Mouse (Mus musculus) telencephalon, adult 2 months (tissue): ENCODE measurements around the gene Mlec.
"Not testable (repeated sequence)": the region's sequence is repeated elsewhere in the genome, so short reads cannot be mapped to it uniquely, and the experiment has no call there.

ENCODE experiments used
- DNase-seq: peaks from one replicate; pipeline ENCODE4 v3.0.0-alpha.2; 2011; ENCODE audit warnings: low read depth, low spot score

The Mlec gene

DNA sequence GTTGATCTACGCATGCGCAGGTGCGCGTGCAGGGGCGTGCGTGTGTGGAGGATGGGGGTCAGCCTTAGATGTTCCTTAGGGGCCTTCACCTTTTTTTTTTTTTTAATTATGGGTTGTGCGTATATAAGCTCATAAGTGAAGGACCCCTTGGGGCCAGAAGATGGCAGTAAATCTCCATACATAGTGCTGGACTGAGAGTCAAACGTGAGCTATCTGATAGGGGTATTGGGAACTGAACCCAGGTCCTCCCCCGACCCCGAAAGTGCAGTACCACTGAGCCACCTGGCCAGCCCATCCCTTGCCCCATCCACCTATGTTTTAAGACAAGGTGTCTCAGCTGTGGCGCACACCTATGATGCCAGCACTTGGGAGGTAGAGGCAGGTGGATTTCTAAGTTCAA is 21.6 kb upstream of the Mlec start:
- no peak for DNase-seq

DNA sequence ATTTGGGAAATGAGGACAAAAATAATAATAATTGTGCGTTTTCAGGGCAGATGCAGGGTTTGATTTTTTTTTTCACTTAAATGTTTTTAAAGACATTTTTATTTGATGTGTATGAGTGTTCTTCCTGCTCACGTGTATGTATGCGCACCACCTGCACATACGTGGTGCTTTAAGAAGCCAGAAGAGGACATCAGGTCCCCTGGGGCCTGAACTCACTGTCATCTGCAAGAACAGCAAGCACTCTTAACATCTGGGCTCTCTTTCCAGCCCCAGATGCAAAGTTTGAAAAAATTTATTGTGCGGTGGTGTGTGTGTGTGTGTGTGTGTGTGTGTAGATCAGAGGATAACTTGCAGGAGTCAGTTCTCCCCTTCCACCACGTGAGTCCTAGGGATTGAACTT is 19.9 kb upstream of the Mlec start:
- DNase-seq, result no peak

DNA sequence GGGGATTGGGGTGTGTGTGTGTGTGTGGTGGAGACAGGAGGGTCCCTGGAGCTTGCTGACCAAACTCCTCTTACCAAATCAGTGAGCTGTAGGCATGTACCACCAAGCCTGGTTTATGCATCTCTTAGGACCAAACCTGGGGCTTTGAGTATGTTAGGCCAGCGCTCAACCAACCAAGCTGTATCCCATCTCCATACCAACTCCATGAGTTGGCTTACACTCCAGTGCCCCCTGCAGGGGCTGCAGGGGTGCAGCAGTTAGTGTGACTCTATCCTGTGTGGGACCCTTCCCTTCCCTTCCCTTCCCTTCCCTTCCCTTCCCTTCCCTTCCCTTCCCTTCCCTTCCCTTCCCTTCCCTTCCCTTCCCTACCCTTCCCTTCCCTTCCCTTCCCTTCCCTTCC is 16.6 kb upstream of the Mlec start:
- DNase-seq, result no peak

DNA sequence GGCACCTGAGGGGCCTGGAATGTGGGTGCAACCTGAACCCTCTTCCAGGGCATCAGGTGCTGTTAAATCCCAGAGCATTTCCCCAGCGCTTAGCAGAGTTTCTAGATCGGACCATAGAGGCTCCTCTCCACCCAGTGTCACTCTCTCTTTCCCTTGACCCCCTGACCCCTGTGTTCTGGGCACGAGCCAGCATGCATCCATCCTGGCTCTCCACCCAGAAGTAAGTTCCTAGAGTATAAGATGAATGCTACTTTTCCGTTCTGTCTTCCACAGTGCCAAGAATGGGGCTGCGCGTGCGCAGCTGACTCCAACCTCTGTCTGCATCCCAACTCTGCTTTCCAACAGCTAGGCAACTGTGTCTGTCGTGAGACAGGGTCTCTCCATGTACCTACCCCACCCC is 12.2 kb upstream of the Mlec start:
- DNase-seq, result no peak

DNA sequence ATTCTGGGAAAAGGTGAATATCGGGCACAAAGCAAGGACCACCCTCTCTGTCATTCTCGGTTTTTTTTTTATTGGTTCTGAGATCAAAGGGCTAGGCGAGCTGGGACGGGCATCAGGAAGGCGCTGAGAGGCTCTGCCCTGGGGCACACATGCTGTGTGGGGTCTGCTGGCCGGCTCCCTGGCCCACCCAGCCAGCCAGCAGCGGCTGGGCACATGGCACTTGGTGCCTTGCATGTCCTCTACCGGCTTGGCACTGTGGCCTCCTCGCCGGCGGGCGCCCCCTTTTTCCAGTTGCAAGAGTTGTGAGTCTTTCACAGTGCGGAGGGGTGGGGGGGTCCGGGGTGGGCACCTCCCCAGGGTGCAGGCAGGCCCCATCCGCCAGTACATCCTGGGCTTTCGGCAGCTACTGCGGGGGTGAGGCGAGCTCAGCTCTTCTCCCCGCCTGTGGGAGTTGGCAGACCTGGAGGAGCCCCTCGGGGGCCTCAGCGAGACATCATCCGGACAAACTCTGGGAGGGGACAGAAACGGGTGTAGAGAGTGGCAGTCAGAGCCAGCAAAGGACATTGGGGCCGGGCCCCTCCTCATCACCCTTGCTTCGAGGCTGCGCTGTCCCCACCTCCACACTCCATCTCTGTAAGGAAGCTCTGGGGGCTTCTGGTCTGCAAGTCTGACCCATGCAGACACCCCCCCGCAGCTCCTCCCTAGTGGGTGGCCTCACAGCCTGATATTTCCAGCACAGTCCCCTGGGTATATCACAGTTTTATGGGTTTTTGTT is 10.8 kb upstream of the Mlec start:
- DNase-seq, result no peak

DNA sequence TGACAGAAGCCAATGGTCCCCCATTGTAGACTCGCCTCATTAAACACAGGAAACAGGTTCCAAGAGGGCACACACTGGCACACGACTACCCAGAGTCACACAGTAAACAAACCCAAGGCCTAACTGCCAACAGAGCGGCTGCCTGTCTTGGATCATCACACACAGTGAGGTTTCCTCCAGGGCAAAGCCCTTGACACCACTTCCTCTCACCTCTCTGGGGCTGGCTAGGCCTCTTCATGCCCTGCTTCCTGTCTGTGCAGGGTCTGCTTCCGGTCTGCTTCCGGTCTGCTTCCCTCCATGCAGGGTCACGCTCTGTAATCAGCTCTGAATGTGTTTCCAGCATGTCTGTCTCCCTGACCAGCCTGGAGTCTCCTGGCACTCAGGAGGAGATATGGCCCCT is 9.4 kb upstream of the Mlec start:
- DNase-seq, result no peak

DNA sequence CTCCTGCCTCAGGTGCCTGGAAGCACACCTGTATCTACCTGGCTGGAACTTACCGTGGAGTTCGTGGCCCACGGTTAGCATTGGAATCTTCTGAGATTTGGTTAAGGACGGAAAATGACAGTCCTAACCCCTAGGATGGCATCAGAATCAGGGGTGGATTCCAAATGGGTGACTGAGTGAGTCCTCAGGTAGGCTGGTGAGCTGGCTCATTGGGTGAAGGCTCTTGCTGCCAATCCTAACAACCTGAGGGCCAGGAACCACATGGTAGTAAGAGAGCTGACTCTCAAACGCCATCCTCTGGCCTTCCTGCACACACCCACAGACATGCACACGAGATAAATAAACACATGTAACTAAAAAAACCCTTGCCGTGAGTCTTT is 8.8 kb upstream of the Mlec start:
- no peak for DNase-seq

DNA sequence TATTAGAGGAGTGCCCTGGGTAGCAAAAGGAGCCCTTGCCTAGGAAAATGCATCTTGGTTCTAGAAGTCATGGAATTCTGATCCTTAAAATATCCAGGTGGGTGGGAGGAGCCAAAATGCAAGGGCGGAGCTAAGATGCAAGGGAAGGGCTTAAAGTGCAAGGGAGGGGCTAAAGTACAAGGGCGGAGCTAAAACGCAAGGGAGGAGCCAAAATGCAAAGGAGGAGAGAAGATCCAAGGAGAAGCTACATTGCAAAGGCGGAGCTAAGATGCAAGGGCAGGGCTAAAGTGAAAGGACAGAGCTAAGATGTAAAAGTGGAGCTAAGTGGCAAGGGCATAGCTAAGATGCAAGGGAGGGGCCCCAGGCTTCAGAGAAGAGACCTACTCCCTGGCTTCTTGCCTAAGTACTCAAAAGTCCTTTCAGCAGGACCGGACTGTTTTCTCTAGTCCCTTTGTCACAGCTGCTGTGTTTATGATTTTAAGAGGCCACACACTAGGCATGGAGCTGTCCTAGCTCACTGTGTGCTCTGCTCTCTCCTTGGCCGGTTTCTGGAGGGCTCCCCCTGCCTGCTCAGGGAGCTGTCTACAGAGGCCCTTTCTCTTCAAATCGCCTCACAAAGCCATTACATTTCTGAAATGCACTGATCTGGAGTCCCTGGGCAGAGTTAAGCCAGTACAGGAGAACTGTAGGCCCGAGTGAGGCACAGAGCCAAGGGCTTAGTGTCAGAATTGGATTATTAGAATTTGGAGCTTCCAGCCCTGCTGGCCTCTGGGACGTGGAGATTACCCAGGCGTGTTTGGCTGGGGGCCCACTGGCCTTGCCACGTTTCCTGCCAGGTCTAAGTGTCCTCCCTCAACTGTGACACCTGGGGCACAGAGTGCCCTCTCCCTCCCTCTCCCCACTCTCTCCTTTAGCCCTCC is 8.2 kb upstream of the Mlec start:
- no peak for DNase-seq

DNA sequence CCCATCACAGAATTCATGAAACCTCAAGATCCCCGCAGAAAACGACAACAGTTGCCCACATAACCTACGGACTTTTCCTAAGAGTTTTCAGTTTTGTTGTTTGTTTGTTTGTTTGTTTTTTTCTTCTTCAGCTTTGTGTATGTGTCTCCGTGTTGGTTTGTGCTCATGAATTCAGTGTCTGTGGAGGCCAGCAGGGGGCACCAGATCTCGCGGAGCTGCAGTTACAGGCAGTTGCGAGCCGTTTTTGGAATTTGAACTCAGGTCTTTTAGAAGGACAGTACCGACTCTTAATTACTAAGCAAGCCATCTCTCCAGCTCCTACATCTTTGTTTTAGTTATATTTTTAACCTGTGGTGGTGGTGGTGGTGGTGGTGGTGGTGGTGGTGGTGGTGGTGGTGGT is 7.4 kb upstream of the Mlec start:
- DNase-seq, result no peak

DNA sequence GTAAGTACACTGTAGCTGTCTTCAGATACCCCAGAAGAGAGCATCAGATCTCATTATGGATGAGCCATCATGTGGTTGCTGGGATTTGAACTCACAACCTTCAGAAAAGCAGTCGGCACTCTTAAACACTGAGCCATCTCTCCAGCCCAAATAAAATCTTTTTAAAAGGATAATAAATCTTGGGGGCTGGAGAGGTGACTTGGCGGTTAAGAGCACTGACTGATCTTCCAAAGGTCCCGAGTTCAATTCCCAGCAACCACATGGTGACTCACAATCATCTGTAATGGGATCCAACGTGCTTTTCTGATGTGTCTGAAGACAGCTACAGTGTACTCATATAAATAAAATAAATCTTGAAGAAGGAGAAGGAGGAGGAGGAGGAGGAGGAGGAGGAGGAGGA is 6.5 kb upstream of the Mlec start:
- not testable (repeated sequence) for DNase-seq

DNA sequence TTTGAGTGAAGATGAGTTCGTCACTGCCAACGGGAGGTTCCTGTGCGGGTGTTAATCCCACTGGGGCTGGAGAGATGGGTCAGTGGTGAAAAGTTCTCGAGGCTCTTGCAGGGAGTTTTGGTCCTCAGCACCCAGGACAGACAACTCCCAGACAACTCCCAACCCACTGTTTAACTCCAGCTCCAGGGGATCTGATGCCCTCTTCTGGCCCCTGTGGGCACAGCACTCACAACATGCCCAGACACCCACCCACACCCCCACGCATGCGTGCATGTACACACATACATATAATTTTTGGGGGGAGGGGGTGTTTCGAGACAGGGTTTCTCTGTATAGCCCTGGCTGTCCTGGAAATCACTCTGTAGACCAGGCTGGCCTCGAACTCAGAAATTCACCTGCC is 5.6 kb upstream of the Mlec start:
- DNase-seq, result no peak

DNA sequence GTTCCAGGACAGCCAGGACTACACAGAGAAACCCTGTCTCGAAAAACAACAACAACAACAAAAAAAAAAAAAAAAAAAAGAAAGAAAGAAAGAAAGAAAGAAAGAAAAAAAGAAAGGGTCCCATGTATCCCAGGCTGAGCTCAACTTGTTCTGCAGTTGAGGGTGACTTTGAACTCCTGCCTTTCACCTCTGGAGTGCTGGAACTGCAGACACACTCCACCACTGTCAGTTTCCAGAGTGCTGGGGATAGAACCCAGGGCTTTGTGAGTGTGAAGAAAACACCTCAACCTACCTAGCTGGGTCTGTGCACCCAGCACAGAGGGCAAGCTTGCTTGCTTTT is 3.9 kb upstream of the Mlec start:
- DNase-seq, result not testable (repeated sequence)

DNA sequence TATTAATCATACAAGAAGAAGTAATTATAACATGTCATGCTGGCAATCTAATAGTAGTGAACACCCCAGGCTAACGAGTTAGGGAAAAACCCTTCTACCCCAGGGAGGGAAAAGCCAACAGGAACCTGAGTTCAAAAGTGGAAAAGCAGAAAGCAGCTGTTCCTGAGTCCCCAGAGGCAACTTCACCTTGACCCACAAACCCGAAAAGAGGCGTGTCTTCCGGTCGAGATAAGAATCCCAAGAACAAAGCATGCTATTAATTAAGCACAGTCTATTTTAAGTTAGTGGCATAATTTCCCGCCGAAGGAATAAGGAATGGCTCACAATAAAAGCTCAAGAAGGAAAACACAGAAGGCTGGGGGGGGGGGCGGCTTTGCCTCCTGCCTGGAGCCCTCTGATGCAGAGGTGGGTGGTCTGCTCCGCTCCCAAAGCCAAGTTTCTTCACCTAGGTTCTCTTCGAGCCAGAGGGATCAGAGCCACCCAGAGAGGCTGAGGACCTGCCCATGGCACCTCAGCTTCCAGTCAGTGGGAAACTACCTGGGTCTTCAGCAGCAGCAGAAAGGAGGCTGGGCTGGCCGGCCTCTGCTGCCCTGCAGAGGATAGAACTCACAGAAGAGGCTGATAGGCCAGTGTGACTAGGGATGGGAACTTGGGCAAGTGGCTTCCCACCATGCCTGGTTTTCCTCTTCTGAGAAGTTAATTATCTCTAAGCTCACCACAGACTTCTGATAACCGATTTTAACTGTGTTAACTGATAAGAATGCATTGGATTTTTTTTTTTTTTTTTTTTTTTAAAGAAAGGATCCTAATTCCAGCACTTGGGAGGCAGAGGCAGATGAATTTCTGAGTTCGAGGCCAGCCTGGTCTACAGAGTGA is 3.3 kb upstream of the Mlec start:
- DNase-seq, result no peak

DNA sequence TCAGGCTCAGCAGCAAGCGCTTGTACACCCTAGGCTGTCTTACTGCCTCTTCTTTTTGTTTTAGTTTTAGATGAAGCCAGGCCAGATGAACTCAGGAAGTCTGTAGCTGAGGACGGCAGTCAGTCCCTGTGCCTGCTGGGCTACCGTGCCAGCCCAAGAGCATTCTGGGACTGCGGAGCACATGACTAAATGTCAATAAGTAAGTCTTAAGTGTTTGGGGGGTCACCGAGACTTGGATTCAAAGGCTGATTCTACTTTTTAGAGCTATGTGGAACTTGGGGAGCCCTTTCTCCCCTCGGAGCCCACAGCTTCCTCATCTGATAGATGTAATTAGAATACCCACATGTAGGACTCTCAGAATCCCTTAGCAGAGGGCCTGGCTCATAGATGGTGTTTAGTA is 2.7 kb upstream of the Mlec start:
- DNase-seq, result no peak

DNA sequence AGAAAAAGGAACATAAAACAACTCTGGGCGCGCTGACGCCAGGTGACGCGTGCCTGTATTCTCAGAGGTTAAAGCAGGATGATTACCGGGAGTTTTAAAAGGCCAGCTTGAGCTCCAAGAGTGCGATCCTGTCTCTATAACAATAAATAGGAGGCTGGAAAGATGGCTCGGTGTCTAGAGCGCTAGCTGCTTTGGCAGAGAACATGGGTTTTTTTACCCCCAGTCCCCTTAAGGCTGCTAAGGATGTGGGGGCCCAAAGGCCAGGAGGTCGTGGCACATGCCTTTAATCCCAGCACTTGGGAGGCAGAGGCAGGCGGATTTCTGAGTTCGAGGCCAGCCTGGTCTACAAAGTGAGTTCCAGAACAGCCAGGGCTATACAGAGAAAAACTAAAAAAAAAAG is 1.2 kb upstream of the Mlec start:
- DNase-seq, result no peak

DNA sequence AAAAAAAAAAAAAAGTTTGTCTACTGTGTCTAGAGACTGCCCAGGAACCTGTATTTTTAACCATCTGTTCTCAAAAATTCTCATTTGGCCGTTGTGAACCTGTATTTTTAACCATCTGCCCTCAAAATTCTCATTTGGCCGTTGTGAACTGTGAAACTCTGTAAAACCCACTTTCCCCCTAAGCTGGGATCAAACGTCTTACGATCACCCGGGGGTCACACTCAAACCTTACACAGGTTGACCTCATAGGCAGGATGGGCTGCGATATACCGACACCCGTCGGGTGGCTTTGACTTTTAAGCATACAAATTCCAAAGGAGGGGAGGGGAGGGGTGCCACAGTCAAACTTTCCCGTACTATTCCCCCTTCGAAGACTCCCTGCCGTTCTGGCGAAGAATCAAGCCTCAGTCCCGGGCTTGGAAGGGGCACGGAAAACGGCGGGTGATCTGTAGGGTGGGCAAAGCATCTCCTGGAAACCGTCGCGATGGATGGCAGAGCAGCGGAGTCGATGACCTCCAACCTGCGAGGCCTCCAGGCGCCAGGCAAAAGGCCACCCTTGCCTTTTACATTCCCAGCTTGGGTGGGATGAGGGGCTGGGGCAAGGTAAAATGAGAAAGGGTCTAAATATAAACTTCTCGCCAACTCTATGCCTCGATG is 918 bp downstream of the Mlec start:
- no peak for DNase-seq

DNA sequence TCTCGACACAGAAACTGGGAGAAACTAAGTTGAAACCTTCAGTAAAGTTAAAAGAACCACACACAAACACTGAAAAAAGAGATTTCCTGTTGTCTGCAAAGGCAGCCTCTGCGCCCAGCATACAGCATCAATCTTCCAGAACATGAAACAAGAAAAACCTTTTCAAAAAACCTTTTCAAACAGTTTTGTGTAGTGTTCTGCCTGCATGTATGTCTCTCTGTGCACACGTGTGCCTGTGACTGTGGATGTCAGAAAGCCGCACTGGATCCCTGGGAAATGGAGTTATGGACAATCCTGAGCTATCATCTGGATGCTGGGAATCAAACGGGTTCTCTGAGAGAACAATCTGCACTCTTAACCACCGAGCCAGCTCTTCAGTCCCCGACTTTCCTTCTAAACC is 1.6 kb downstream of the Mlec start:
- no peak for DNase-seq

DNA sequence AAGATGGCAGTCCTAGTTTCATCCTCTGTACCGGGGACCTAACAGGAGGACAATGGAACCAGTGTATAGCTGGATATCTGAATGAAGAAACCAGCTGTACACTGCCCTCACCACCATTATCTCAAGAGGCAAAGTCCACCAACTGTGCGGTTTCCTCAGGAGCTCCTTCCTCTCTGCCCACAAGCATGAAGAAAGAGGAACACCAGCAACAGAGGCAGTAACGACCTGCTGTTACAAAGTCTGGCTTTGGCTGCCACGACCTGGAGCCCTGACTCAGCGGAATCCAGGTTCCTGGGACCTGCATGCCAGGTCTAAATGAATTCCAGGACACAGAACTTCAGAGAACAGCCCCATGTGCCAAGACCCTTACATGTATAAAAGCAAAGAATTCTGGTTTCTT is 2.1 kb downstream of the Mlec start:
- no peak for DNase-seq

DNA sequence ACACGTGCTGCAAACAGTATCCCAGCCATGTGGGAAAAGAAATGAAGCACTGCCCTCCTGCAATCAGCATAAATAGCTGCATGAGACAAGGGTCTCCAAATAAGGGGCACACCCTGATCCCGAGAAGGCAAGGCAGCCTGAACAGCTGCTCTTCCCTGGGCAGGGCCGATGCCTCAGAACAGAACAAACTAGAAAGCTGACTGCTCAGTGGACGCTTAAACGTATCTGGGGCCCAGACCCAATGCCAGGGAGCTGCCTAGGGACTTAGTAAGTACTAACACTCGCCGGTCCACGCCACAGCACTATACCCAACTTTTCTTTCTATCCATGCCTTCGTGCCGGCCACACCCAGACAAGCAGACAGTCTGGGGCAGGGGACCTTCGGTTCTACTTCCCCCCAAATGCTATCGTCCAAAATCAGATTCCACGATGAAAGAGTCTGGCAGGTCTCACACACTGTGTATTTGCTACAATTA is 2.8 kb downstream of the Mlec start:
- no peak for DNase-seq

DNA sequence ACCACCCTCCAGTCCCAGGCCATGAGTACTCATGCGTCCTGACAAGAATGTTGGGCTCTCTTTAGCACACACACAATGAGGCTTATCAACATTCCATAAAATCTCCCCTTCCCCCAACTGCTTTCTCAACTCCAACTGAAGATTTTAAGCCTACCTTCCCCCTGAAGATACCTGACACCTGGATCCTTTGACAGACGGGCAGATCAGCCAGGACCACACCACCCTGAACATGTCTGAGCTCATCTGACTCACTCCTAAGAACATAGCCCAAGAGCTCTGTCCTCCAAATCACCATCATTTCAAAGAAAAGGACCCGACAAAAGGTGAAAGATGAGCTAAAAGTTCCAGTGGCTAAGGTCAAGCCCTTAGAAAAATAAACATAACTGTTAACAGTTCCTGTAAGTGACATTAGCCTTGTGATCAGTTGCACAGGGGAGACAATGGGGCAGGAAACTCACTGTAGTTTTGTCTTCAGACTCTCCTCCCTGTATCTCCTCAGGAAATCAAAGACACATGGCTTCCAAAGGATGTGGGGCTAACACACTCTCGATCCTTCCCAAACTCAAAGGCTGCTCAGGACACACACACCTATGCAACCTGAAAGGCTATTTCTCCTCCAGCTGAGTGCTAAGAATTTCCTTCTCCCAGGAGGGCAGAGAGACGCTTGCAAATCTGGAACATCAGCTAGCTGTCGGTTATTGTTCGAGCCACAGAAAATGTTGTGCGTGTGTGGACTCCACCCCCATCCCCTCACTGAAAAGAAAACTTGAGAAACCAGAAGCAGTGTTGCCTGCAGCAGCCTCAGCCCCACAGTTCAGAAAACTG is 5.6 kb downstream of the Mlec start:
- no peak for DNase-seq

DNA sequence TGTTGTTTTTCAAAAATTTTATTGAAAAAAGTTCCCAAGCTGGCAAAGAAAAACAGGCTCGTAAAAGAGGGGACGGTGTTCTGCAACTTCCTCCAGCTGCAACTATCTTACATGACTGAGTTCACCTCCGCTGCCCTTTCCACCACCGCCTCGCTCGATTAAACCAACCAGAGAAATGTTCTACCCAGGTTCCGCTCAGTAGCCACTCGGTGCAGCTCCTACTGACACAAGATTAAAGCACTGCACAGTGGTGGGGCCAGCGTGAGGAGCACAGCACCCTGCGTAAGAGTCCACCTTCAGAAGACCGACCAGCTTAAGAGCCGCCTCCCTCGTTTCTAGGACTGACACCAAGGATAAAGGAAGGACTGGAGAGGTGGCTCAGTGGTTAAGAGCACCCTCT is 6.5 kb downstream of the Mlec start:
- no peak for DNase-seq
